Mouse (Mus musculus) layer of hippocampus, adult 11-12 months (tissue): Measurements from ENCODE around the gene Pramef8.
"Not testable (repeated sequence)": the region's sequence is repeated elsewhere in the genome, so short reads cannot be mapped to it uniquely, and the experiment has no call there.

Experiments
- DNase-seq: peaks from one replicate; pipeline ENCODE4 v3.0.0; 2022; ENCODE audit warnings: low spot score

Gene Pramef8

GRCm38 (mm10) chr4:143412219-143413092, at the start of gene Pramef8:
Pramef8 (plus strand) TSS chr4:143412426.
- DNase-seq, result peak; percentile 92

DNA sequence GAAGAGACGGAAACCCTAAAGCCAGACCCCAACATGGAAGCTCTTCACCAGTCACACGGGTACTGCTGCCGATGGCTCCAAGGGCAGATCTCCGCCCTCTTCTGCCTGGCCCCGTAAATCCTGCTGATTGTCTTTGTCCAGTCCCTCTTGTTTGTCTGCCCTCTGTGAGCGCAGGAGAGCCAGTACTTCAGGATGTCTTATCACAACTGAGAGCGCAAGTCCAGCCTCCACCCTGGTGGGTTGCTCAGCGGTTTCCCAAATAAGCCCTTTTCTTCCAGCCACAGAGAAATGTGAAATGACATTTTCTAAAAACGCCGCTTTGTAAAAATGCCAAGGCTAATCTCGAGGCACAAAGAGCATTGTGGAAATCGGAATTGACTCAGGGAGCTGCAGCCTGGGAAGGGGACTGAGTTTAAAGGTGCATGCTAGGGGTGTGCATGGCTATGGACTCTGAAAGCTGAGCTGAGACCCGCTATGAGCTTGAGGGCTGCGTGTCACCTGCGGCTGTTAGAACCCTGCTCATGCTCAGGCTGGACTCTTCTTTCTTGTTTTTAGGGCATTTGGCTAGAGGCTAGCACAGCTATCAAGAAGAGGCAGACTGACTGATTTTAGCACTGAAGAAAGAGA, 45.7 kb upstream of the Pramef8 start:
- DNase-seq, result no peak

DNA sequence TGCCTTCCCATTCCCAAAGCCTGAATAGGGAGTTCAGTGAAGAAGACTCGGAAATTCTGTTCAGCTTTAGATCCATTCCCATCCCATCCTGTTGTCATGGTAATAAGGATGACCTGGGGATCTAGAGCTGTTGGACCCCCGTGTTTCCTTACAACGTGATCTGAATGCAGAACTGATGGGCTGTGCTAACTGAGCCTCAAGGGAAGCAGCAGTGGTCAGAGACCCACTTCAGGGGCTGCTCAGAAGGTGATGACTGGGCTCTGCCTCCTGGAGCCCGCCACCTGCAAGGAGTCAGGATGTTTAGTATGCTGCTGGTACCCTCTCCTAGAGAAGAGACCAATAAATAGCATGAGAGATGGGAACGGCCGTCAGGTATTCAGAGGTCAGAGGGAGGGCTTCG, 32.7 kb upstream of the Pramef8 start:
- no peak for DNase-seq

DNA sequence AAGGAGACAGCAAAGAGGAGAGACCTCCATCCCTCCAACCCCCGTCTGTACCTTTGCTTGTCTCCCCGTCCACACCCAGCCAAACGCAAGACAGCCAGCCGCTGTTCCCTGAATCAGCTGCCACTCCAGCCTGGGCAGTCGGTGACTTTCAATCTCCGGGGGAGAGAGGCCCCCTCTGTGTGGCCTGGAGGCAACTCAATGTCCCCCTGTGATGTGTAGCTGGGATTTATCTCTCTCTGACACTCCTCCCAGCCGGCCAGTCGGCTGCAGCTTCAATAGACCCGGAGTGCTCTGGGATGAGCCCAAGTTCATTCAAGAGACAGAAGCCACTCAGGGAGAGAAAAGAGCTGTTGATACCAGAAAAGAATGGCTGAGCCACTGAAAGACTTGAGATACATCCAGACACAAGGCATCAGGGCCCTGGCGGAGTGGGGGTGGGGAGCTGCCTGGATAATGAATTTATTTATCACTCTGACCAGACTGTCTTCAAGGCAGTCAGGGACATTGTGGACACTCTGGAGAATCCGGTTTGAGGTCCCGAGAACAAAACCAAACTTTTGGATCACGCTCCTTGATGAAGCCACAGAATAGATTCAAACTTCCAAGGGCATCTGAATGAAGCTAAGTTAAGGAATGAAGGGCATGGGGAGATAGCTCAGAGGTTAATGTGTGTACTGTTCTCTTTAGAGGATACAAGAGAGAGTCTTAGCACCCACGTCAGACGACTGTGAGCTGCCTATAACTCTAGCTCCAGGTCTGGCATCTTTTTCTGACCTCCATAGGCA, 32.1 kb upstream of the Pramef8 start:
- DNase-seq, result peak; percentile 18

DNA sequence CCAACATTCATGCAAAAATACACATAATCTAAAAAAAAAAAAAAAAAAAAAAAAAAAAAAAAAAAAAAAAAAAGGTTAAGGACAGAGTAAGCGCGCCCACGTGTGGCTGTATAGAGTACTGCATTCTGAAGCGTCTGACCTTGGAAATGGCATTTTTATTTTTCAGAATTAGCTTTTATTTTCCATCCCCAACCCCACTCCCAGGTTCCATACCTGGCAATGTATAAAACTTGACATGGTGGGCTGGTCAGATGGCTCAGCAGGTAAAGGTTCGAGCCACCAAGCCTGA, 31.6 kb upstream of the Pramef8 start:
- DNase-seq, result peak; percentile 15

DNA sequence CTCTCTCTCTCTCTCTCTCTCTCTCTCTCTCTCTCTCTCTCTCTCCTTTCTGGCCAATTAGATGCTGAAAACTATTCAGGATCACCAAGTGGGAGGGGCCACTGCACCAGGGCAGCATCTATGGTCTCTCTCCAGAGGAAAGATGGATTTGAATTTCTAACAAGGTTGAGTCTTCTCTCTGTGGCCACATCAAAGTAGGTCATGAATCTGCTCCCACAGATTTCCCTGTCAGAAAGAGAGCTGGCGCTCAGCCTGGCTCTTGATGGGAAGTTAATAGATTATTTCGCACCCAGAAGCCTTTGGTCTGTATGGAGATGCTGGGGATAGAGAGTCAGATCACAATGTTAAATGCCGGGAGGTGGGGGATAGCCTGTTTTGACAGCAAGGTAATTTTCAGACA, 30.1 kb upstream of the Pramef8 start:
- no peak for DNase-seq

DNA sequence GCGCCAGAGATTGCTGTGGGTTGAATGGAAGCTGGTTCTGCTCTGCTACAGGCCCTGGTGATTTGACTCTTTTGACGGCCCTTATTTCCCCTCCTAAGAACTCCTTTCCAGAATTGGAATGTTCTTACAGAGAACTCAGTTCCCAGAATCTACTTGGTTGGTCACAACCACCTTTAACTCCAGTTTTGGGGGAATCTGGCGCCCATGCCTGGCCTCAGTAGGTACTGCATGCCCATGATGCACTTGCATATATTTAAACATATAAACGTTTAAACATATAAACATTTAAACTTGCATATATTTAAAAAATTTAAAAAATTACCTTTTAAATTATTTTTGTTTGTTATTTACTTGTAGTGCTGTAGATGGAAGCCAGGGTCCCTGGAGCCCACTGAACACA, 28.6 kb upstream of the Pramef8 start:
- no peak for DNase-seq

- DNase-seq, result peak; percentile 12
These were observed 23.1 kb upstream of the Pramef8 start for GRCm38 (mm10) chr4:143388955-143389702.

- no peak for DNase-seq
These were observed 18.0 kb upstream of the Pramef8 start, which contains the start of gene Pramel1 for GRCm38 (mm10) chr4:143394181-143394580. Pramel1 (plus strand) TSS chr4:143394428.

- DNase-seq, result peak; percentile 6
These were observed 534 bp upstream of the Pramef8 start for GRCm38 (mm10) chr4:143411566-143412218.

GRCm38 (mm10) chr4:143413621-143414020, 1.4 kb downstream of the Pramef8 start:
- no peak for DNase-seq

DNA sequence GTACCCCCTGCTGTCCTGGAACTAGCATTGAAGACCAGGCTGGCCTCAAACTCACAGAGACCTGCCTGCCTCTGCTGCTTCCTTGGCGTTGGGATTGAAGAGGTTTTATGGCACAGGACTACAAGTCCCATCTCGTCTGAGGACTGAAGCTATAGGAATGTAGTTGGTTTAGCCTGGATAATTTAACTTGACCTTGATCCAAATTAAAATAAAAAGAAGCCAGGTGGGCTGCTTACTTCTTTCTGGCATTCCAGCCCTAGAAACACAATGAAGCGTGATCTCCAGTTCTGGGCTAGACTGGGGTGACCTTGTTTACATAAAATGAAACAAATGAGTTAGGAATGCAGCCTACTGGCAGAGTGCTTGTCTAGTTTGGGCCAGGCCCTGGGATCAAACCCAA, 1.9 kb downstream of the Pramef8 start:
- no peak for DNase-seq

GRCm38 (mm10) chr4:143426770-143427169, 14.5 kb downstream of the Pramef8 start:
- not testable (repeated sequence) for DNase-seq

DNA sequence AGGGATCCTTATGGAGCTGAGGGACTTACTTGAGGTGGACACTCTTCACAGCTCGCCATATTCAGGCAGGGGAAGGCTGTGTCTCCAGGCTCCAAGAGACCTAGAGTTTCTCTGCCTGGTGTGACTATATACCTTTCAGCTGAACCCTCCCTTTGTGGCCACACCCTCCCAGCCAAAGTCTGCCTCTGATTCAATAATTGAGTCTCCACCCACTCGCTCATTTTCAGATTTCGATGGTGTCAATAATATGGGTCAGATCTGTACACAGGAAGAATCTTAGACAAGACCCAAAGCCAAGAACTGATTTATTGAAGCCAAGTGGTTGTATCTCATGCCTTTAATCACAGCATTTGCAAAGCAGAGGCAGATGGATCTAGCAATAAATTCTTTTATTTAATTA, 38.0 kb downstream of the Pramef8 start, which contains the start of gene Oog4:
Gene Oog4, minus strand, starts transcription at position 101 of the 400 bp plus-strand sequence.
- DNase-seq, result no peak
